Mouse (Mus musculus) G1E (cell line): ENCODE results near the gene Ppm1l. TPM values are rescaled to one million over a fixed set of nuclear protein-coding genes. Genes with fewer than 3 reads are reported as not detected.
"Not testable (repeated sequence)": the region's sequence is repeated elsewhere in the genome, so short reads cannot be mapped to it uniquely, and the experiment has no call there.

Experiments
- ATAC-seq: 2 replicates; pipeline ENCODE4 v1.8.0; 2016; ENCODE audit warnings: mild to moderate bottlenecking; ENCODE audit not compliant: insufficient number of reproducible peaks, poor library complexity, low FRiP score, severe bottlenecking; ENCODE audit errors: extremely low read depth
- DNase-seq: peaks from one replicate; pipeline ENCODE4 v3.0.0; 2012; ENCODE audit warnings: low spot score
- H3K27me3 ChIP-seq: 2 replicates; pipeline ENCODE4 v1.6.1; 2012; ENCODE audit warnings: mild to moderate bottlenecking, low read length, inconsistent platforms; ENCODE audit not compliant: insufficient read depth
- H3K36me3 ChIP-seq: replicated peaks from 2 replicates; pipeline ENCODE3; 2012; ENCODE audit warnings: mild to moderate bottlenecking, inconsistent platforms
- H3K4me1 ChIP-seq: 2 replicates; pipeline ENCODE4 v1.6.1; 2012; ENCODE audit warnings: low read depth, low read length, inconsistent platforms, mixed read lengths; ENCODE audit not compliant: insufficient read depth
- H3K4me3 ChIP-seq: 2 replicates; pipeline ENCODE4 v1.5.1; 2012; ENCODE audit warnings: low read depth, mild to moderate bottlenecking, inconsistent platforms, low read length, moderate library complexity, mixed read lengths
- H3K9me3 ChIP-seq: replicated peaks from 2 replicates; pipeline ENCODE4 v1.6.1; 2012; ENCODE audit warnings: inconsistent platforms
- CTCF ChIP-seq: IDR thresholded peaks from 2 replicates; pipeline ENCODE4 v1.5.1; 2012; ENCODE audit warnings: low read depth, low read length, inconsistent platforms, mixed read lengths
- GATA1 ChIP-seq: IDR thresholded peaks from 2 replicates; pipeline ENCODE4 v1.6.1; 2012; ENCODE audit warnings: borderline replicate concordance, low read length, inconsistent platforms, mixed read lengths
- GATA2 ChIP-seq: IDR thresholded peaks from 2 replicates; pipeline ENCODE4 v1.6.1; 2012; ENCODE audit warnings: low read depth, low read length, inconsistent platforms, borderline replicate concordance
- POLR2AphosphoS5 ChIP-seq: IDR thresholded peaks from 2 replicates; pipeline ENCODE4 v1.6.1; 2012; ENCODE audit warnings: low read depth, low read length, inconsistent platforms; ENCODE audit not compliant: insufficient replicate concordance
- TAL1 ChIP-seq: conservative IDR thresholded peaks from 2 replicates; pipeline ENCODE4 v1.6.1; 2012; ENCODE audit warnings: low read depth, low read length, inconsistent platforms, mixed read lengths
- polyA plus RNA-seq: library from polyadenylated mRNA; stranded (reverse); fragments of >175 nt; gene quantifications from 2 replicates; pipeline ENCODE4 v1.2.3, GENCODE M21; 2012
- total RNA-seq, 2 experiments: library from RNA; stranded (forward) in 1 of 2; stranded (reverse) in 1 of 2; fragments of 200-1000 nt in 1 of 2; fragments of >200 nt in 1 of 2; fragmentation: Nextera tagmentation in 1 of 2; gene quantifications; 2 replicates each; pipeline ENCODE4 v1.2.3; 2014 to 2017

The Ppm1l gene
- total and polyA plus RNA-seq, 3 experiments, result 1.5 to 16.6 (median 5.6) TPM

GRCm38 (mm10) chr3:69556092-69556778, 239.6 kb downstream of the Ppm1l start:
- no peaks in the 10 kb centered on the region for H3K27me3 ChIP-seq
- H3K9me3 ChIP-seq, result no peaks in the 10 kb centered on the region
- no peak for TF ChIP-seq GATA2
- no peak for TF ChIP-seq CTCF
- no peak for TF ChIP-seq POLR2AphosphoS5
- TF ChIP-seq GATA1, result no peak
- TF ChIP-seq TAL1, result no peak
- H3K4me1 ChIP-seq, result no peaks in the 10 kb centered on the region
- peaks cover 25% of the 10 kb centered on the region for H3K36me3 ChIP-seq
- no peak overlapping the region for H3K4me3 ChIP-seq
- DNase-seq, result no peak
- no peak for ATAC-seq

GRCm38 (mm10) chr3:69559316-69559974, 242.8 kb downstream of the Ppm1l start:
- ATAC-seq (no peak), DNase-seq (no peak)
- no peaks in the 10 kb centered on the region for H3K4me1 ChIP-seq
- no peak for TF ChIP-seq TAL1
- H3K36me3 ChIP-seq, result peaks cover 5% of the 10 kb centered on the region
- no peaks in the 10 kb centered on the region for H3K27me3 ChIP-seq
- H3K9me3 ChIP-seq, result no peaks in the 10 kb centered on the region
- no peak overlapping the region for H3K4me3 ChIP-seq

- ATAC-seq (no peak), DNase-seq (no peak)
- H3K9me3 ChIP-seq, result no peaks in the 10 kb centered on the region
- H3K4me1 ChIP-seq, result no peaks in the 10 kb centered on the region
- TF ChIP-seq POLR2AphosphoS5, result no peak
- TF ChIP-seq TAL1, result no peak
- no peak for TF ChIP-seq GATA2
- TF ChIP-seq GATA1, result no peak
- no peak for TF ChIP-seq CTCF
- peaks cover 5% of the 10 kb centered on the region for H3K36me3 ChIP-seq
- no peaks in the 10 kb centered on the region for H3K27me3 ChIP-seq
- no peak overlapping the region for H3K4me3 ChIP-seq
Observed at GRCm38 (mm10) chr3:69559975-69560330, 243.3 kb downstream of the Ppm1l start.

- TF ChIP-seq TAL1, result no peak
- no peak for TF ChIP-seq CTCF
- TF ChIP-seq POLR2AphosphoS5, result no peak
- no peak for TF ChIP-seq GATA2
- TF ChIP-seq GATA1, result no peak
Observed at GRCm38 (mm10) chr3:69561686-69562085, 245.0 kb downstream of the Ppm1l start.

GRCm38 (mm10) chr3:69563406-69563805, 246.7 kb downstream of the Ppm1l start:
- DNase-seq (no peak), ATAC-seq (no peak)
- H3K27me3 ChIP-seq, result no peaks in the 10 kb centered on the region
- H3K4me3 ChIP-seq, result no peak overlapping the region
- H3K4me1 ChIP-seq, result no peaks in the 10 kb centered on the region
- no peaks in the 10 kb centered on the region for H3K9me3 ChIP-seq
- TF ChIP-seq CTCF (no peak), TAL1 (no peak)
- no peaks in the 10 kb centered on the region for H3K36me3 ChIP-seq

More at GRCm38 (mm10) chr3:69561686-69562085, 245.0 kb downstream of the Ppm1l start:
- H3K36me3 ChIP-seq, result no peaks in the 10 kb centered on the region
- H3K27me3 ChIP-seq, result no peaks in the 10 kb centered on the region
- no peaks in the 10 kb centered on the region for H3K4me1 ChIP-seq
- no peak overlapping the region for H3K4me3 ChIP-seq
- ATAC-seq (no peak), DNase-seq (no peak)
- no peaks in the 10 kb centered on the region for H3K9me3 ChIP-seq

- H3K4me3 ChIP-seq, H3K36me3 ChIP-seq, H3K9me3 ChIP-seq, H3K4me1 ChIP-seq, H3K27me3 ChIP-seq, ATAC-seq, DNase-seq: not testable (repeated sequence)
Observed at GRCm38 (mm10) chr3:69565586-69565985, 248.9 kb downstream of the Ppm1l start.

GRCm38 (mm10) chr3:69572561-69572960, 255.9 kb downstream of the Ppm1l start:
- ATAC-seq (no peak), DNase-seq (no peak)
- no peaks in the 10 kb centered on the region for H3K36me3 ChIP-seq
- H3K4me1 ChIP-seq, result no peaks in the 10 kb centered on the region
- no peak for TF ChIP-seq TAL1
- TF ChIP-seq GATA2, result no peak
- TF ChIP-seq POLR2AphosphoS5, result no peak
- no peak for TF ChIP-seq CTCF
- no peak for TF ChIP-seq GATA1
- H3K4me3 ChIP-seq, result no peak overlapping the region
- H3K27me3 ChIP-seq, result no peaks in the 10 kb centered on the region
- no peaks in the 10 kb centered on the region for H3K9me3 ChIP-seq
